Mouse (Mus musculus) spleen, adult 2 months (tissue): ENCODE measurements at regions not wholly inside any gene's neighbourhood (a gene's known extent, or its start where the extent isn't known, plus 50 kb on each side); places are given as distances from the start of the nearest gene placed in this dataset.

Experiments used
- CTCF ChIP-seq: fragments of 200-500 bp; IDR thresholded peaks from 2 replicates; pipeline ENCODE4 v1.5.1; 2011; ENCODE audit warnings: mild to moderate bottlenecking, inconsistent platforms; ENCODE audit not compliant: insufficient read depth, insufficient read length, insufficient replicate concordance; ENCODE audit errors: extremely low read depth
- POLR2A ChIP-seq: fragments of 200-500 bp; IDR thresholded peaks from 2 replicates; pipeline ENCODE4 v1.6.1; 2011; ENCODE audit warnings: low read depth, low read length, inconsistent platforms

DNA sequence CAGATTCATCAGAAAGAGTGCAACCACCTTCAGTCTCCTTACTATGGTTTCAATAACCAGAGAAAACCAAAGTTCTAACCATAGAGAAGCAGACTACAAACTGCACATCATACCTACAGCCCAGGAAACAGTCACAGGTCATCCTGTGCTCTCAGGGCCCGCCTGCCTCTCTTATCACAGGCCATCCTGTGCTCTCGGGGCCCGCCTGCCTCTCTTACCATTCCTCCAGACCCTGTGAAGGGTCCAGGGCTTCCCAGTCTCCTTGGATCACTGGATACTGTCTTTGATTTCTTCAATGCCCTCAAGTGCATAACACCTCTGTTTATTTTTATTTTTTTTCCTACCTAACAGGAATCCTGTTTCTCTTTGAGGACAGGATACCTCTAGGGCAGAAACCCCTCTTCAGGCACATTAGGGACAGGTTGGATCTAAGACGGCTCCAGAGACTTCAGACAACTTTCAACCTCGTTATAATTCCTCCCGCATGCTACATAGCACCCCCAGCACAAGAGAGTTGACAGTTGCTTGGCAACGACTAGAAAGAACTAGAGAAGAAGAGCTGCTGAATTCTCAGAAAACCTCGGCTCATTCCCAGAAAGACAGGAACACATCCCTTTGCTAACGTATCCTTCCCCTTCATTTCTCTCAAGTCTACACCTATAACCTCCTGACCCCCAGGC, 95.4 kb upstream of the Bmper start:
- TF ChIP-seq CTCF (no peak), POLR2A (no peak)
